ENCODE assay signal across 20 mouse cellular contexts in the genomic region with DNA sequence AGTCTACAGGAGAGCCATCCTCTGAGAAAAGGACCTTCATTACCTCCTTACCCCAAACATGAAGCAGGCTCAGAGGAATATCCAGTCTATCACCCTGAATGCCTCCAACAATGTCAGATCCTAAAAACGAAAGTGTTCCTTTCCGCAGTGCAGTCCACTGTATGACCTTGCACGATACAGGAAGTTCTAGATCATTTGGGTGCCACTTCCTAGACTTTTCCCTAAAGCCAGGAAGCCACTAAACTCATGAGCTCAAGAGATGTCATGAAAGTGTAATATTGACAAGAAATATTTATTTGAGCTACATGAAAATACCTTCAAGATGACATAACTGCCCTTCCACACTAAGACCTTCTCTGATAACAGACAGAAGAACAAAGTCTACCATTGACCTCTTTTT. TPM values are rescaled to one million over a fixed set of nuclear protein-coding genes. Genes with fewer than 3 reads are reported as not detected.
"Had no signal": no experiment of that assay in that cellular context is flagged by ENCODE, and none has a peak within 500 bp of the region (broad histone marks: within the 10 kb centered on the region; RNA-seq: fewer than 3 reads in every experiment).

No protein-coding gene starts in this region.

- H3K4me2 ChIP-seq: liver, embryonic 13.5 days; midbrain, embryonic 12.5 days; midbrain, embryonic 15.5 days; stomach, embryonic 15.5 days had no signal

- H3K9ac ChIP-seq: liver, embryonic 13.5 days; midbrain, embryonic 12.5 days; midbrain, embryonic 15.5 days; stomach, embryonic 15.5 days had no signal

- H3K36me3 ChIP-seq: liver, embryonic 13.5 days; midbrain, embryonic 12.5 days; midbrain, embryonic 15.5 days; stomach, embryonic 15.5 days had no signal

- H3K4me3 ChIP-seq: liver, embryonic 13.5 days; midbrain, embryonic 12.5 days; midbrain, embryonic 15.5 days; stomach, embryonic 15.5 days had no signal

- H3K27ac ChIP-seq: liver, embryonic 13.5 days; midbrain, embryonic 12.5 days; midbrain, embryonic 15.5 days; stomach, embryonic 15.5 days had no signal

- ATAC-seq: midbrain, embryonic 15.5 days had no signal

- H3K9me3 ChIP-seq: liver, embryonic 13.5 days; midbrain, embryonic 12.5 days; midbrain, embryonic 15.5 days; stomach, embryonic 15.5 days had no signal

- H3K27me3 ChIP-seq: liver, embryonic 13.5 days; midbrain, embryonic 12.5 days; midbrain, embryonic 15.5 days; stomach, embryonic 15.5 days had no signal

- DNase-seq: kidney, adult 18-20 months; liver, embryonic 13.5 days; lung, adult 2 months; right cerebral cortex, postnatal 14 days had no signal

- H3K4me1 ChIP-seq: liver, embryonic 13.5 days; midbrain, embryonic 12.5 days; midbrain, embryonic 15.5 days; stomach, embryonic 15.5 days had no signal

RNA-seq across cellular contexts. Expression of a gene that starts 3.3 kb away (rescaled TPM):
- total RNA-seq: megakaryocyte-erythroid progenitor cell, adult 5-6 weeks had no signal

RNA-seq across cellular contexts. Expression of a gene that starts 22.2 kb away (rescaled TPM):
- total RNA-seq: layer of hippocampus, adult 18-20 months; layer of hippocampus, postnatal 25 days; left cerebral cortex, adult 18-20 months; left cerebral cortex, postnatal 36 days; liver, adult 2 months had no signal
- polyA plus RNA-seq: liver, adult 2 months; midbrain, embryonic 12.5 days; midbrain, embryonic 15.5 days; neural tube, embryonic 11.5 days had no signal

RNA-seq across cellular contexts. Expression of a gene that starts 39.3 kb away (rescaled TPM):
- total RNA-seq: layer of hippocampus, adult 18-20 months; layer of hippocampus, postnatal 25 days; left cerebral cortex, adult 18-20 months; left cerebral cortex, postnatal 36 days; liver, adult 2 months had no signal
- polyA plus RNA-seq: kidney, embryonic 16.5 days; limb, embryonic 11.5 days; liver, adult 2 months; lung, adult 2 months; lung, embryonic 16.5 days; midbrain, embryonic 12.5 days; midbrain, embryonic 15.5 days; neural tube, embryonic 14.5 days; urinary bladder, adult 2 months had no signal

RNA-seq across cellular contexts. Expression of a gene that starts 59.0 kb away (rescaled TPM):
- total RNA-seq: layer of hippocampus, adult 18-20 months; layer of hippocampus, postnatal 25 days; left cerebral cortex, adult 18-20 months; left cerebral cortex, postnatal 36 days; liver, adult 2 months; megakaryocyte-erythroid progenitor cell, adult 5-6 weeks had no signal
- polyA plus RNA-seq: kidney, embryonic 16.5 days; limb, embryonic 11.5 days; limb, embryonic 14.5 days; liver, adult 2 months; liver, embryonic 13.5 days; lung, adult 2 months; lung, embryonic 16.5 days; midbrain, embryonic 12.5 days; midbrain, embryonic 15.5 days; neural tube, embryonic 11.5 days; neural tube, embryonic 14.5 days; stomach, embryonic 15.5 days; urinary bladder, adult 2 months had no signal
